Mouse (Mus musculus): Measurements from ENCODE around the gene Etv2.

The Etv2 gene

GRCm38 (mm10) chr7:30589435-30590301, 46.0 kb downstream of the Etv2 start:
- DNase-seq (ENCODE audit: extremely low spot score, low read depth, low spot score) = peak; percentile 67

- DNase-seq (ENCODE audit: extremely low spot score, low read depth, low spot score) = peak; percentile 85
These were observed 46.8 kb downstream of the Etv2 start, which contains the start of gene Kmt2b for GRCm38 (mm10) chr7:30588676-30589434. Gene Kmt2b (minus strand): TSS chr7:30588726.

DNA sequence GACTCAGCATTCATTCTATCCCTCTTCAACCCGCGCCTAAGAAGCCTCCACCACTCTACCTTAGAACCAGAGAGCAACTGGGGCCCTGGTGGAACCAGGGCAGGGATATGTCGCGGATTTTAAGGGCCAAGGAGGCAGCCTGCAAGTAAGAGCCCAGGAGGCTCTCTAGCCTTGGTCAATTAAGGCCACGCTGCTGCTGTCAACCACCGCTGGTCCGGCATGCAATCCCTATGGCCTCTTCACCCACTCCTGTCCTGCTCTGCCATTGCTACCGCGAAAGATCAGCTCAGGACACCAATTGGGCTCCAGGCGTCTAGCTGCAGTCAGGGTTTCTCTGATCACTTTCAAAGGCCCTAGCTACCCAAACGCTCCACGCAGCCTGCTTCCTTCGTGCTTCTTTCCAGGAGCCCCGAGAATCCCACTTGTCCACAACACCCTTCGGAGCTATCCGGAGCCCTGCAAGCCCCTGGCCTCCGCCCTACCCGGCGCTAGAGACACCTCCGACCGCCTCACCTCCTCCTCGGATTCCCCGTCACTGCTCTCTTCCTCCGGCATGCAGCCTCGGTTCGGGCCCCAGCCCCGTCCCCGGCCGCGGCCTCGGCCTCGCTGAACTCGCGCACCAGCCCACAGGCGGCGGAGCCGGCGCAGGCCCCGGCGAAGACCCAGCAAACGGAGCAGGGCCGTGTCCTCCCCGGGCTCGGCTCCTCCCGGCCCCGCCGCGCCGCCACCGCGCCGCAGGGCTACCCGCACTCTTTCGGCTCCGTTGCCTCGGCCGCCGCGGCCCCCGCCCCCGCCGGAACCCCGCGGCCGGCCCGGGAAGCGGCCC, 47.6 kb downstream of the Etv2 start:
- no peak for DNase-seq (ENCODE audit: extremely low spot score, low read depth, low spot score)

- no peak for DNase-seq (ENCODE audit: extremely low spot score, low read depth, low spot score)
These were observed 49.1 kb downstream of the Etv2 start for GRCm38 (mm10) chr7:30586455-30587020.

DNA sequence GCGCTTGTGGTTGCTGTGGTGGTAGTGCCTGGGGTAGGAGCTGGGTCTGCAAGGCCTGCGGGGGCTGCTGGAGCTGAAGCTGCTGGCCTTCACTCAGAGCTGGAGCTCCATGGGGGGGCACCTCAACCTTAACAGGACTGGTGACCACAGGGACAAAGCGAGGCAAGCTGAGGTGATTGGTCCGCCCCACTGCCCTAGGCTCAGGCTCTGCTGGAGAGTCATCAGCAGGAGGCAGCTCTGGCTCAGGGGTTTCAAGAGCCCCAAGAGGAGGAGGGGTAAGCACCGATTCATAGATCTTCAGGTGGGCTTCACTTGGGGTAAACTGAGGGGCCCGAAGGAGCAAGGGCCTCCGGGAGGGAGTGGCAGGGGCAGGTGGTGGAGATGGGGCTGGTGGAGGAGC, 50.5 kb downstream of the Etv2 start:
- DNase-seq (ENCODE audit: extremely low spot score, low read depth, low spot score) = no peak

- DNase-seq (ENCODE audit: extremely low spot score, low read depth, low spot score) = no peak
These were observed 51.3 kb downstream of the Etv2 start for GRCm38 (mm10) chr7:30584339-30584738.

All from hindlimb bud, embryonic 11.5 days (tissue).